In genomic region chr6:51460021-51460360, GRCm38 (mm10) we compare ENCODE assay signal across 12 mouse cellular contexts. TPM values are rescaled to one million over a fixed set of nuclear protein-coding genes. Genes with fewer than 3 reads are reported as not detected.
DNase-seq lines count a peak whose midpoint lies in the region; ATAC-seq and TF ChIP-seq lines count a peak whose summit lies in the region.
"Had no signal": no experiment of that assay in that cellular context is flagged by ENCODE, and none has a peak within 500 bp of the region (broad histone marks: within the 10 kb centered on the region; RNA-seq: fewer than 3 reads in every experiment).

No protein-coding gene starts in this region.

- no peaks in the 10 kb centered on the region for H3K27me3 ChIP-seq in intestine, embryonic 15.5 days (replicated peaks)
- no peaks in the 10 kb centered on the region for H3K27me3 ChIP-seq in intestine, postnatal 0 days (replicated peaks; ENCODE audit: control insufficient read depth, insufficient read depth, low read length)
- no peaks in the 10 kb centered on the region for H3K27me3 ChIP-seq in limb, embryonic 13.5 days
- H3K27me3 ChIP-seq: limb, embryonic 15.5 days had no signal

- TF ChIP-seq CTCF in intestine, postnatal 0 days (IDR thresholded peaks at IDR 0.05; ENCODE audit: low read depth): no peak

- no peak overlapping the region for H3K27ac ChIP-seq in intestine, embryonic 15.5 days
- H3K27ac ChIP-seq in intestine, postnatal 0 days (ENCODE audit: low read depth, low read length): no peak overlapping the region
- H3K27ac ChIP-seq in limb, embryonic 13.5 days: no peak overlapping the region
- H3K27ac ChIP-seq: limb, embryonic 15.5 days had no signal

- no peaks in the 10 kb centered on the region for H3K4me1 ChIP-seq in intestine, embryonic 15.5 days (replicated peaks)
- H3K4me1 ChIP-seq in intestine, postnatal 0 days (replicated peaks; ENCODE audit: control insufficient read depth, insufficient read depth, low read length): no peaks in the 10 kb centered on the region
- peaks cover 13% of the 10 kb centered on the region for H3K4me1 ChIP-seq in limb, embryonic 13.5 days

- H3K9ac ChIP-seq in intestine, embryonic 15.5 days: no peak overlapping the region
- H3K9ac ChIP-seq in intestine, postnatal 0 days (ENCODE audit: low read depth, low read length): no peak overlapping the region
- no peak overlapping the region for H3K9ac ChIP-seq in limb, embryonic 13.5 days
- H3K9ac ChIP-seq: limb, embryonic 15.5 days had no signal

- H3K4me2 ChIP-seq in intestine, embryonic 15.5 days (replicated peaks): no peak overlapping the region
- H3K4me2 ChIP-seq in intestine, postnatal 0 days (replicated peaks; ENCODE audit: low read depth): no peak overlapping the region
- no peak overlapping the region for H3K4me2 ChIP-seq in limb, embryonic 13.5 days (replicated peaks)
- H3K4me2 ChIP-seq: limb, embryonic 15.5 days had no signal

- DNase-seq in CD4-positive, CD25-positive, alpha-beta regulatory T cell, adult 2 months (ENCODE audit: low read depth, low spot score): peak; percentile 41
- peak; percentile 44 for DNase-seq in CD4-positive helper T cell, adult 2 months (ENCODE audit: low read depth, low spot score)
- no peak for DNase-seq in urinary bladder, postnatal 36 days (ENCODE audit: low spot score in 2 of 2)
- DNase-seq: cerebellum, adult 9-10 months; heart, postnatal 14 days; kidney, adult 18-20 months had no signal

- H3K9me3 ChIP-seq in intestine, embryonic 15.5 days: no peaks in the 10 kb centered on the region
- no peaks in the 10 kb centered on the region for H3K9me3 ChIP-seq in intestine, postnatal 0 days (ENCODE audit: control insufficient read depth)
- H3K9me3 ChIP-seq in limb, embryonic 13.5 days: no peaks in the 10 kb centered on the region
- H3K9me3 ChIP-seq: limb, embryonic 15.5 days had no signal

- peaks cover 15% of the 10 kb centered on the region; the same call in 1 of the 2 replicates for H3K36me3 ChIP-seq in intestine, embryonic 15.5 days
- peaks cover 35% of the 10 kb centered on the region for H3K36me3 ChIP-seq in intestine, postnatal 0 days (ENCODE audit: control insufficient read depth, insufficient read depth)
- peaks cover 57% of the 10 kb centered on the region for H3K36me3 ChIP-seq in limb, embryonic 13.5 days

- H3K4me3 ChIP-seq in intestine, embryonic 15.5 days (replicated peaks): no peak overlapping the region
- H3K4me3 ChIP-seq in intestine, postnatal 0 days (ENCODE audit: low read depth, low read length): no peak overlapping the region
- no peak overlapping the region for H3K4me3 ChIP-seq in limb, embryonic 13.5 days
- H3K4me3 ChIP-seq: limb, embryonic 15.5 days had no signal

- ATAC-seq in CD4-positive, CD25-positive, alpha-beta regulatory T cell, adult 4 months: no peak
- peak; percentile 35 for ATAC-seq in intestine, embryonic 15.5 days
- ATAC-seq in intestine, postnatal 0 days: no peak; the same call in 1 of the 2 replicates
- ATAC-seq in limb, embryonic 13.5 days (ENCODE audit: low FRiP score, low read depth): 0 out of 2 replicates have a peak, but pooled peaks have one; percentile 16
- no peak for ATAC-seq in frontal cortex, adult (ENCODE audit: low TSS enrichment)

- 79% methylated on average over 4 of the region's 4 CpGs for whole genome bisulfite sequencing in intestine, embryonic 15.5 days
- WGBS in intestine, postnatal 0 days: 81% methylated on average over 4 of the region's 4 CpGs
- WGBS in limb, embryonic 13.5 days: 71% methylated on average over 4 of the region's 4 CpGs

RNA-seq across cellular contexts. Expression of gene Hnrnpa2b1, which starts 9.7 kb away (rescaled TPM):
- polyA plus RNA-seq in CD4-positive, CD25-positive, alpha-beta regulatory T cell, adult 4 months (2017; shearing (Covaris generic)): 1,000 to 10,000 TPM; 1,098 to 1,432 TPM
- 1,529 and 1,675 TPM in 2 replicates for polyA plus RNA-seq in intestine, embryonic 15.5 days (2015; fragmentation: Nextera tagmentation; extraction: Ambion mirVana)
- polyA plus RNA-seq in intestine, postnatal 0 days (2015; fragmentation: Nextera tagmentation; extraction: Ambion mirVana): 654 and 678 TPM in 2 replicates
- polyA plus RNA-seq in limb, embryonic 13.5 days (2015; fragmentation: Nextera tagmentation; extraction: Ambion mirVana): 2,108 and 2,149 TPM in 2 replicates

RNA-seq across cellular contexts. Expression of gene Cbx3, which starts 10.2 kb away (rescaled TPM):
- polyA plus RNA-seq in CD4-positive, CD25-positive, alpha-beta regulatory T cell, adult 4 months (2017; shearing (Covaris generic)): 100 to 1,000 TPM; 577 to 675 TPM
- 342 and 418 TPM in 2 replicates for polyA plus RNA-seq in intestine, embryonic 15.5 days (2015; fragmentation: Nextera tagmentation; extraction: Ambion mirVana)
- 168 and 172 TPM in 2 replicates for polyA plus RNA-seq in intestine, postnatal 0 days (2015; fragmentation: Nextera tagmentation; extraction: Ambion mirVana)
- 532 and 550 TPM in 2 replicates for polyA plus RNA-seq in limb, embryonic 13.5 days (2015; fragmentation: Nextera tagmentation; extraction: Ambion mirVana)

RNA-seq across cellular contexts. Expression of gene Nfe2l3, which starts 27.5 kb away (rescaled TPM):
- 1 to 10 TPM in 1 of 2 experiments, under 1 TPM in 1; 0.84 to 1.1 TPM for polyA plus RNA-seq in CD4-positive, CD25-positive, alpha-beta regulatory T cell, adult 4 months (2017; shearing (Covaris generic))
- polyA plus RNA-seq in intestine, embryonic 15.5 days (2015; fragmentation: Nextera tagmentation; extraction: Ambion mirVana): 1.9 TPM in 2 replicates
- 0.99 and 1.1 TPM in 2 replicates for polyA plus RNA-seq in intestine, postnatal 0 days (2015; fragmentation: Nextera tagmentation; extraction: Ambion mirVana)
- polyA plus RNA-seq in limb, embryonic 13.5 days (2015; fragmentation: Nextera tagmentation; extraction: Ambion mirVana): 1.6 and 1.9 TPM in 2 replicates

Comparison
In these comparisons a context has a peak if more than half of its experiments do, and no peak if none do; other contexts are left out.
1. ATAC-seq: peak in intestine, embryonic 15.5 days (single experiment) and limb, embryonic 13.5 days (single experiment); none in CD4-positive, CD25-positive, alpha-beta regulatory T cell, adult 4 months (single experiment), intestine, postnatal 0 days (single experiment) and frontal cortex, adult (single experiment).
2. DNase-seq: peak in CD4-positive, CD25-positive, alpha-beta regulatory T cell, adult 2 months (single experiment) and CD4-positive helper T cell, adult 2 months (single experiment); none in urinary bladder, postnatal 36 days (0 of 2).